Mouse (Mus musculus) kidney, postnatal 25 days (tissue): ENCODE measurements around the gene Qrfpr.

ENCODE experiments used
- DNase-seq, 2 experiments: peaks; one replicate each; pipeline ENCODE4 v3.0.0; 2021; ENCODE audit warnings: mixed read lengths in 2 of 2

The Qrfpr gene

GRCm38 (mm10) chr3:36150537-36150933, 71.6 kb downstream of the Qrfpr start:
- no peak for DNase-seq

GRCm38 (mm10) chr3:36138996-36139395, 83.1 kb downstream of the Qrfpr start:
- no peak for DNase-seq

DNA sequence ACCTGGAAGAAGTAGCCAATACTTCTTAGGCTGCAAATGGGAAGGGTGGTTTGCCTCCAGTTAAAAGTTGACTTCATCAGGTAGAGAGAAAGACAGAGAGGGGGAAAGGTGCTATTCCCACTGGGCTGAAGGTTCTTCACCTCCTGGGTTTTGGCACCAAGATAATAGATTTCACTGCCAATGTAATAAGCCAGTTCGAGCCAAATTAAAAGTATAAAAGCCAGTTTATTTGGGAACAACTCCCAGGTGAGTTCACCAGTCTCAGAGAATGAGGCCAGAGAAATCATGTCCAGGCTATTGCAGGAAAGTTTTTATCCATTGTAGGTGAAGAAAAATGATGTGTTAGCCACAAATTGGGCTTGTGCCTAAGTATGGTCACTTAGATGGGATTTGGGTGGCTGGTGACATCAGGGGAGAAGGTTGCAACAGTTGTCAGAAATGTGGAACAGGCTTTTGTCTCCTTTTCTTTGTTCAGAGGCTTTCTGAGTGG, 83.9 kb downstream of the Qrfpr start:
- DNase-seq = no peak

GRCm38 (mm10) chr3:36137560-36137959, 84.6 kb downstream of the Qrfpr start:
- DNase-seq = peak in 1 of 2 experiments; percentile 53

DNA sequence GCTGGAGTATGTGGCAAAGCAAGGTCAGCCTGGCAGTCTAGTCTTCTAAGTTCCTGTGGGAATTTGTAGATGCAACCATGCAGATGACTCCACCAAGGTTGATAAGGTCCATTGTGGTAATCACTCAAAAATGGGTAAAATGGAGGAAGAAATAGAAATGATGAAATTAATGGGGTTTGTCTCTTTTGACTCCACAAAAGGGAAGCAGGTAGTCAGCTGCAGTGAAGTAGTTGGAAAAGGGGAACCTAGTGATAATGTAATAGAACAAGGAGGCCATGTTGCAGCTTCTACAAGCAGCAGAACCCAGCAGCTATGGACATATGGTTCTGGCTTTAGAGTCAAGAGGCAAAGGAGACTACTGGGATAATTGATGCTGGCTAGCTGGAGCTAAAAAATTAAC, 86.0 kb downstream of the Qrfpr start:
- DNase-seq = no peak
